Mouse (Mus musculus): ENCODE results near the gene Hoxc10. TPM values are rescaled to one million over a fixed set of nuclear protein-coding genes. Genes with fewer than 3 reads are reported as not detected.

Hoxc10 gene
- polyA plus RNA-seq, 1 experiment = 0.08 TPM

- no peaks in the 10 kb centered on the region for H3K36me3 ChIP-seq (replicated peaks; ENCODE audit: low read length)
- H3K9me3 ChIP-seq = peaks cover 3% of the 10 kb centered on the region; the same call in 1 of the 2 replicates
- no peak for TF ChIP-seq GATA1 (IDR thresholded peaks at IDR 0.05; ENCODE audit: borderline replicate concordance, low read length)
- no peak for TF ChIP-seq FLI1 (IDR thresholded peaks at IDR 0.05; ENCODE audit: low read length)
- peaks cover 11% of the 10 kb centered on the region; the same call in 1 of the 2 replicates for H3K4me1 ChIP-seq
- peaks cover 95% of the 10 kb centered on the region for H3K27me3 ChIP-seq (replicated peaks)
- no peak overlapping the region for H3K4me3 ChIP-seq (replicated peaks)
Measured at GRCm38 (mm10) chr15:102922636-102923500, 43.7 kb upstream of the Hoxc10 start.

GRCm38 (mm10) chr15:102927032-102927645, 39.5 kb upstream of the Hoxc10 start:
- Histone ChIP-seq H3K36me3 (replicated peaks; ENCODE audit: low read length) (no peaks in the 10 kb centered on the region), H3K4me1 (no peaks in the 10 kb centered on the region), H3K4me3 (replicated peaks) (no peak overlapping the region), H3K9me3 (no peaks in the 10 kb centered on the region), H3K27me3 (replicated peaks) (peaks cover 92% of the 10 kb centered on the region)
- TF ChIP-seq GATA1 (IDR thresholded peaks at IDR 0.05; ENCODE audit: borderline replicate concordance, low read length) = no peak
- TF ChIP-seq FLI1 (IDR thresholded peaks at IDR 0.05; ENCODE audit: low read length) = no peak

- peaks cover 2% of the 10 kb centered on the region; the same call in 1 of the 2 replicates for H3K4me1 ChIP-seq
- peaks cover 97% of the 10 kb centered on the region for H3K27me3 ChIP-seq (replicated peaks)
- no peaks in the 10 kb centered on the region for H3K36me3 ChIP-seq (replicated peaks; ENCODE audit: low read length)
- no peak overlapping the region for H3K4me3 ChIP-seq (replicated peaks)
- H3K9me3 ChIP-seq = 0 out of 2 replicates have a peak, but pooled peaks cover under 1% of the 10 kb centered on the region
- TF ChIP-seq GATA1 (IDR thresholded peaks at IDR 0.05; ENCODE audit: borderline replicate concordance, low read length) (no peak), FLI1 (IDR thresholded peaks at IDR 0.05; ENCODE audit: low read length) (no peak)
Measured at GRCm38 (mm10) chr15:102931706-102932358, 34.8 kb upstream of the Hoxc10 start.

- Histone ChIP-seq H3K36me3 (replicated peaks; ENCODE audit: low read length) (no peaks in the 10 kb centered on the region), H3K4me1 (peaks cover 6% of the 10 kb centered on the region; the same call in 1 of the 2 replicates), H3K27me3 (replicated peaks) (peaks cover 97% of the 10 kb centered on the region), H3K9me3 (0 out of 2 replicates have a peak, but pooled peaks cover 3% of the 10 kb centered on the region), H3K4me3 (replicated peaks) (no peak overlapping the region)
- TF ChIP-seq GATA1 (IDR thresholded peaks at IDR 0.05; ENCODE audit: borderline replicate concordance, low read length) (no peak), FLI1 (IDR thresholded peaks at IDR 0.05; ENCODE audit: low read length) (no peak)
Measured at GRCm38 (mm10) chr15:102934438-102934837, 32.2 kb upstream of the Hoxc10 start.

- Histone ChIP-seq H3K4me1 (peaks cover 6% of the 10 kb centered on the region; the same call in 1 of the 2 replicates), H3K36me3 (replicated peaks; ENCODE audit: low read length) (no peaks in the 10 kb centered on the region), H3K9me3 (0 out of 2 replicates have a peak, but pooled peaks cover 3% of the 10 kb centered on the region), H3K27me3 (replicated peaks) (peaks cover 99% of the 10 kb centered on the region), H3K4me3 (replicated peaks) (no peak overlapping the region)
- TF ChIP-seq FLI1 (IDR thresholded peaks at IDR 0.05; ENCODE audit: low read length) (no peak), GATA1 (IDR thresholded peaks at IDR 0.05; ENCODE audit: borderline replicate concordance, low read length) (no peak)
Measured at GRCm38 (mm10) chr15:102934897-102935296, 31.7 kb upstream of the Hoxc10 start.

GRCm38 (mm10) chr15:102936279-102936972, 30.2 kb upstream of the Hoxc10 start, which contains the start of gene Hoxc12:
TSS of gene Hoxc12 (plus strand) at chr15:102936757.
- Histone ChIP-seq H3K4me3 (replicated peaks) (peak within 1 kb of the TSS; percentile 53), H3K36me3 (replicated peaks; ENCODE audit: low read length) (no peaks in the 10 kb centered on the region), H3K9me3 (0 out of 2 replicates have a peak, but pooled peaks cover 3% of the 10 kb centered on the region), H3K4me1 (peaks cover 6% of the 10 kb centered on the region; the same call in 1 of the 2 replicates), H3K27me3 (replicated peaks) (peaks cover 99% of the 10 kb centered on the region)
- TF ChIP-seq GATA1 (IDR thresholded peaks at IDR 0.05; ENCODE audit: borderline replicate concordance, low read length) = no peak
- no peak for TF ChIP-seq FLI1 (IDR thresholded peaks at IDR 0.05; ENCODE audit: low read length)

- peaks cover 6% of the 10 kb centered on the region; the same call in 1 of the 2 replicates for H3K4me1 ChIP-seq
- peak overlapping the region; percentile 53 for H3K4me3 ChIP-seq (replicated peaks)
- H3K36me3 ChIP-seq (replicated peaks; ENCODE audit: low read length) = no peaks in the 10 kb centered on the region
- no peak for TF ChIP-seq FLI1 (IDR thresholded peaks at IDR 0.05; ENCODE audit: low read length)
- TF ChIP-seq GATA1 (IDR thresholded peaks at IDR 0.05; ENCODE audit: borderline replicate concordance, low read length) = no peak
- 0 out of 2 replicates have a peak, but pooled peaks cover 3% of the 10 kb centered on the region for H3K9me3 ChIP-seq
- H3K27me3 ChIP-seq (replicated peaks) = peaks cover 99% of the 10 kb centered on the region
Measured at GRCm38 (mm10) chr15:102937036-102937666, 29.4 kb upstream of the Hoxc10 start.

- 0 out of 2 replicates have a peak, but pooled peaks cover 3% of the 10 kb centered on the region for H3K9me3 ChIP-seq
- peaks cover 14% of the 10 kb centered on the region; the same call in 1 of the 2 replicates for H3K4me1 ChIP-seq
- H3K27me3 ChIP-seq (replicated peaks) = peaks cover 98% of the 10 kb centered on the region
- TF ChIP-seq FLI1 (IDR thresholded peaks at IDR 0.05; ENCODE audit: low read length) (no peak), GATA1 (IDR thresholded peaks at IDR 0.05; ENCODE audit: borderline replicate concordance, low read length) (no peak)
- H3K36me3 ChIP-seq (replicated peaks; ENCODE audit: low read length) = no peaks in the 10 kb centered on the region
- H3K4me3 ChIP-seq (replicated peaks) = no peak overlapping the region
Measured at GRCm38 (mm10) chr15:102939256-102940155, 27.1 kb upstream of the Hoxc10 start.
